Mouse (Mus musculus) heart, postnatal 10 days (tissue): Measurements from ENCODE around the gene Gdpd2. TPM values are rescaled to one million over a fixed set of nuclear protein-coding genes. Genes with fewer than 3 reads are reported as not detected.

Source experiments
- DNase-seq, 2 experiments: peaks; one replicate each; pipeline ENCODE4 v3.0.0; 2021
- intact Hi-C: fragments of 180-260 bp; cut with DNase I; formaldehyde crosslinking; loops from one replicate; pipeline ENCODE4 v1.15.1; 2025
- total RNA-seq, 2 experiments: library from RNA; stranded (reverse); gene quantifications; 2 replicates each; pipeline ENCODE4 v1.2.3; 2021

Gene Gdpd2
- total RNA-seq, 2 experiments from 2014 or later: 0.55 TPM; not detected in 1

DNA sequence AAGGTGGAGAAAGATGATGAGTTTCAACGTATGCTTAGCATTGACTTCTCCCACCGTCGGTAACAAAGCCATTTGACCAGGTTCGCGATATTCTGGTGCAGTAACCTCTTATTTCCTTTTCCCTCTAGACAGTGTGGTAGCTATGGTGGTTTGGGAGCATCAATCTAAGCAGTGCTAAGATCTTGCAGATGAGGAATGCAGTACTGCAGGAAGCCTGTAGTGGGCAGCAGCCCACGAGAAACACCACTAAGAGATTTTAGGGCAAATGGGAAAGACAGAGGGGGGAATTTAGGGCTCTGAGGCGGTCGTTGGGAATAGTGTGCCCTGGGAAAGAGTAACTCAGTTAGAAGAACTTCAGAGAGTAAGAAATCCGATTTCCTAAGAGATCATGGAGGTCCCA lies 46.8 kb downstream of the Gdpd2 start:
- intact Hi-C loops: loop anchor here (10.0 kb wide), 2 partner anchors 348 to 558 kb away; no protein-coding TSS in a partner anchor
- peak; percentile 57 to 63 for DNase-seq

DNA sequence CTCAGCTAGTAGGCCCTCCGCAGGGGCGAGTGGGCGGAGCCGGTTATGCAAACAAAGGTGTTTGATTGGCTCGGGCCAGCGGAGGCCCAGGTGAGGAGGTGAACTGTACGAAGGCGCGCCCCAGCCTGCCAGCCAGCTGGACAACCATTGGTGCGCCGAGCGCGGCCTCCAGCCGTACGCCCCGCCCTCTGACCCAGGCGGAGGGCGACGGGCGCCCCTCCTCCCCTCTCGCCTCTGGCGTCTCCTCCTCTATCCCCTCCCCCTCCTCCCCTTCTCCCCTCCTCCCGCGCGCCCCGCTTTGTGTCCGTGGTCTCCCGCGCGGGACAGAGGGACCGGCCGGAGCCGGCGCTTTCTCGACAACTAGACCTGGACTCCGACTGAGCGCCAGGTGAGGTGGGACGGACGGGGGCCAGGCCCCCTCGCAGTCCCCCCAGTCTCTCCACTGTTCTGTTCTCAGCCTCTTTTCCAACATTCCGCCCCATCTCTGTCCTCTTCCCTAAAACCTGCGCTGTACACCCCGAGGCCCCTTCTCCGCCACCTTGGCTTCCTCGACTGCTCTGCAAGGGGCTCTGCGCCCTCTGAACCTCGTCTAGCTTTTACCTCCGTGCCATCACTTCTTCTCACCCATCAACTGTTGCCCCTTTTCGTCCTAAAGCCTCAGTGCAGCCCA lies 47.4 kb downstream of the Gdpd2 start:
- intact Hi-C loops: loop anchor here (10.0 kb wide), 2 partner anchors 348 to 558 kb away; no protein-coding TSS in a partner anchor

DNA sequence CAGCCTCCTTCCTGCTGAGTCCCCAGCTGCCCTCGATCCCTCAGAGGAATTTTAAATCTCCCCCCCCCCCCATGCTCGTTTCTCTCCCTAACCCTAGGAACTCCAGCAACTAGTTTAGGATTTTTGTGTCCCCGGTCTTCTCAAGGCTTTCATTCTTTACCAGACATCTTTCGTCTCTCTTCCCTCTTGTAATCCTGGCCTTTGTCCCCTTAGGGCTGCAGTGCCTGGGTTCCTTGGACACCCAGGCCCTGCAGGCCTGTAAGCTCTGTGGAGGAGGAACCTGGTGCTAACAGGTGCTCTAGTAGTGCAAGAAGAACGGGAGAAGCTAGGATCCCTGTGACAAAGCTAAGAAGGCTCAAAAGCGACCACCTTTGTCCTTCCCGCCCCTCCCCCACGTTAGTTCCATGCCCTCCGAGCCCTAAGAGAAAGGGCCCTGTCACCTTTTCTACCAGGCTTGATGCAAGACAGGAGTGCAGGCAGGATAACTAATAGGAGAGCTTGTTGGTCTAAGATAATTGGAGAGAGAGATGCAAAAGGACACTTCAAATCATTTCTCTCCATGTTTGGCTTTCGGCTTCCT lies 48.1 kb downstream of the Gdpd2 start:
- peak in 1 of 2 experiments; percentile 9 for DNase-seq
- intact Hi-C loops: loop anchor here (10.0 kb wide), 2 partner anchors 347 to 557 kb away; no protein-coding TSS in a partner anchor

More for the DNA sequence above, 47.4 kb downstream of the Gdpd2 start:
- DNase-seq: peak; percentile 66 to 78

DNA sequence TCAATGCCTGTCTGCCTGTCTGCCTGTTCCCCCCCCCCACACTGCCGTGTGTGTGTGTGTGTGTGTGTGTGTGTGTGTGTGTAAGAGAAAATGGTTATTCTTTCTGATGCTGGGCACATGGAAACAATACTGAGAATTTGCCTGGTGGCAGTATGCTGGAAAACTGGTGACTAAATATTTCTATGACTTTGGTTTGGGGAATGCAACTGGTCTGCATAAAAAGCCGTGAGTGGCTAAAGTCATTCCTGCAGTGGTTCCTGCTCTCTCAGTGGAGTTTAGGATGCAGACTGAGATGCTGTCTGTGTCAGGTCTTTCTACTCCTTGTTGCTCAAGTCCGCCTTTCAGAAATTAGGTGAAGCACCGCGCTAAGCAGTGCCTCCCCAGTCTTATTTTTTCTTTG lies 48.7 kb downstream of the Gdpd2 start:
- intact Hi-C loops: loop anchor here (10.0 kb wide), 2 partner anchors 346 to 556 kb away; no protein-coding TSS in a partner anchor
- peak in 1 of 2 experiments; percentile 4 for DNase-seq

Other genes starting within 250 kb of the Gdpd2 start
- 10 to 100 TPM; 46.7 to 47.9 TPM for gene Igbp1, start 235.6 kb upstream of the Gdpd2 start, total RNA-seq
- gene Dgat2l6, start 205.0 kb upstream of the Gdpd2 start, total RNA-seq: not detected
- not detected for gene Awat1, start 157.6 kb upstream of the Gdpd2 start, total RNA-seq
- not detected for gene P2ry4, start 135.0 kb upstream of the Gdpd2 start, total RNA-seq
- not detected for gene Arr3, start 124.4 kb upstream of the Gdpd2 start, total RNA-seq
- gene Kif4, start 104.1 kb upstream of the Gdpd2 start, total RNA-seq: 1 to 10 TPM; 8.6 to 8.8 TPM
- gene Pdzd11, start 103.3 kb upstream of the Gdpd2 start, total RNA-seq: 10 to 100 TPM; 34.5 to 35.5 TPM
- 1 to 10 TPM; 4.5 to 5.6 TPM for gene Dlg3, start 37.8 kb downstream of the Gdpd2 start, total RNA-seq